Mouse (Mus musculus): Measurements from ENCODE around the gene Gipc2. TPM values are rescaled to one million over a fixed set of nuclear protein-coding genes. Genes with fewer than 3 reads are reported as not detected.

Gipc2 gene
- polyA plus RNA-seq, 1 experiment from 2014 or later = 4.1 TPM

DNA sequence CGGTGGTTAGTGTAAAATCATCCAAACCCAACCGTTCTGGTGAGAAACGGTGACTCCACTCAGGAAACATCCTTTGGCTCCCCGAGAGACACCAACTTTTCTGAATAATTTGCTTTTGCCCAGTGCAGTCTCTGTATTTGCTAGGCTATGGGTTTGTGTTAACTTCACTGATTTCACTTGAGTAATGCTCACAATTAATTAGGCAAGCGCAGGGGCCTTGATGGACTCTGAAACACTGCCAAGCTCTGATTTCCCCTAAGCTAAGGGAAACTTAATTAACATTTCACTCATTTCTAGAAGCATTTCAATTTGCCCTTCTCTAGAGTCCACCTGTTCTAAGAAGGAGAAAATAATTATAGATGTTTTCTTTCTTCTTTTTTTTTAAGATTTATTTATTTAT lies 104.9 kb downstream of the Gipc2 start:
- Histone ChIP-seq H3K4me3 (replicated peaks; ENCODE audit: low read length) (no peak overlapping the region), H3K27ac (ENCODE audit: low read length) (no peak overlapping the region), H3K9me3 (ENCODE audit: control insufficient read depth, low read length) (no peaks in the 10 kb centered on the region), H3K4me1 (replicated peaks; ENCODE audit: control insufficient read depth, insufficient read depth, low read length) (no peaks in the 10 kb centered on the region), H3K4me2 (ENCODE audit: low read length) (no peak overlapping the region), H3K36me3 (ENCODE audit: control insufficient read depth, insufficient read depth) (no peaks in the 10 kb centered on the region), H3K9ac (replicated peaks; ENCODE audit: low read depth, low read length) (no peak overlapping the region), H3K27me3 (replicated peaks; ENCODE audit: control insufficient read depth, insufficient read depth, low read length) (no peaks in the 10 kb centered on the region)
- peak; percentile 67; the same call in 1 of the 2 replicates for ATAC-seq
- WGBS = 51% methylated on average over 5 of the region's 5 CpGs

DNA sequence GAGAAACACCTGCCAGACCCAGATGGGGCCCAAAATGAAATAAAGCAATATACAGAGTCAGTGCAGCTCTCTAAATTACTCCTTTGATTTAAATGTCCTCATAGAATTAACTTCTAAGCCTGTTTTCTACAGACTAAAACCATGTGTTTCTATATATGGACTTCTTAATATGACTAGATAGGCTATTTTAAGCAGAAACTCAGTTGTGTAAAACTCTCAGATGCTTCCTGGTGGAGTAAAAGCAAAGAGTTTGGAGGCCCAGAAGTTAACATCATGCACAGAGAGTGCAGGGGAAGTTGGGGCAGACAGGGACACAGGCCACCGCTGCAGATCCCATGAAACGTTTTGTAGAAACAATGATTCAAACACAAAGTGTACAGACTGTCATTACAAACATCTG lies 107.8 kb downstream of the Gipc2 start:
- H3K4me3 ChIP-seq (replicated peaks; ENCODE audit: low read length) = no peak overlapping the region
- H3K9me3 ChIP-seq (ENCODE audit: control insufficient read depth, low read length) = no peaks in the 10 kb centered on the region
- WGBS = 79% methylated on average over 2 of the region's 2 CpGs
- no peak overlapping the region for H3K27ac ChIP-seq (ENCODE audit: low read length)
- ATAC-seq = no peak
- no peaks in the 10 kb centered on the region for H3K36me3 ChIP-seq (ENCODE audit: control insufficient read depth, insufficient read depth)
- H3K4me1 ChIP-seq (replicated peaks; ENCODE audit: control insufficient read depth, insufficient read depth, low read length) = no peaks in the 10 kb centered on the region
- H3K27me3 ChIP-seq (replicated peaks; ENCODE audit: control insufficient read depth, insufficient read depth, low read length) = no peaks in the 10 kb centered on the region
- H3K4me2 ChIP-seq (ENCODE audit: low read length) = no peak overlapping the region
- no peak overlapping the region for H3K9ac ChIP-seq (replicated peaks; ENCODE audit: low read depth, low read length)

DNA sequence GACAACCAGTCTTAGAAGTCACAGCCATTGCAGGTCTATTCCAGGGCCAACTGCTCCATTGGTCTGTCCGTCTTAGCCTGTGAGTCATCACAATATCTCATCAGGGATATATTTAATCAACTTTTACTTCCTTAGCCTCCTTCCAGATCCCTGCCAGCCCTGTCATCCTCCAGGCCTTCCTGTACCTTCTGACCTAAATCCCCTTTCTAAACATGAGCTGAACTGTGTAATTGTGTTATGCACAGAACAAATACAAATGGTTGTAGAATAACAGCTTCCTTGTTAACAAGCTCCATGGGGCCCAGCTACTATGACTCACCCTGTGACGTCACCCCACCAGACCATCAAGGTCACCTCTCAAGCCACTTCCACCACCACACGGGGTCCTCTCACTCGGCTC lies 111.8 kb downstream of the Gipc2 start:
- no peak overlapping the region for H3K27ac ChIP-seq (ENCODE audit: low read length)
- no peak for ATAC-seq
- WGBS = 39% methylated on average over 4 of the region's 4 CpGs
- H3K9me3 ChIP-seq (ENCODE audit: control insufficient read depth, low read length) = no peaks in the 10 kb centered on the region
- H3K27me3 ChIP-seq (replicated peaks; ENCODE audit: control insufficient read depth, insufficient read depth, low read length) = no peaks in the 10 kb centered on the region
- H3K4me3 ChIP-seq (replicated peaks; ENCODE audit: low read length) = no peak overlapping the region
- no peaks in the 10 kb centered on the region for H3K4me1 ChIP-seq (replicated peaks; ENCODE audit: control insufficient read depth, insufficient read depth, low read length)
- no peaks in the 10 kb centered on the region for H3K36me3 ChIP-seq (ENCODE audit: control insufficient read depth, insufficient read depth)
- H3K4me2 ChIP-seq (ENCODE audit: low read length) = no peak overlapping the region
- H3K9ac ChIP-seq (replicated peaks; ENCODE audit: low read depth, low read length) = no peak overlapping the region

DNA sequence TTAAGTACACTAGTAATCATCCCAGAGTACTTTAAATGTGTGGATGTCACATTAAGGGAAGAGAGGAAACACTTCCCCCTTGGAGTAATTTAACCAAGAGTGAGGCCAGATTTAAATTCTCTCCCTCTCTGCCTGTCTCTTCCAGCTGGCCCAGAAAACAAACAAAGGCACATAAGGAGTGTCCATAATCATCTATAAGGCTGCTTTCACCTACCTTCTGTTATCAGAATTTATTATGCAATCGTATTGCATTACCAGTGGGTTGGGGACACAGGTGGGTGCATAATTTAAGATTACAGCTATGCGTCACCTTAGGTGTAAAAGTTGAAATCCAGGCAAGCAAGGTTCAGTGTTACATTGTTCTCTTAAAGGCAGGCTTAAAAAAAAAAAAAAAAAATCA lies 114.1 kb downstream of the Gipc2 start:
- Histone ChIP-seq H3K4me3 (replicated peaks; ENCODE audit: low read length) (no peak overlapping the region), H3K4me2 (ENCODE audit: low read length) (no peak overlapping the region), H3K9ac (replicated peaks; ENCODE audit: low read depth, low read length) (no peak overlapping the region), H3K36me3 (ENCODE audit: control insufficient read depth, insufficient read depth) (no peaks in the 10 kb centered on the region), H3K27me3 (replicated peaks; ENCODE audit: control insufficient read depth, insufficient read depth, low read length) (no peaks in the 10 kb centered on the region), H3K4me1 (replicated peaks; ENCODE audit: control insufficient read depth, insufficient read depth, low read length) (no peaks in the 10 kb centered on the region), H3K27ac (ENCODE audit: low read length) (no peak overlapping the region), H3K9me3 (ENCODE audit: control insufficient read depth, low read length) (no peaks in the 10 kb centered on the region)
- no peak for ATAC-seq
- 97% methylated on average over 2 of the region's 2 CpGs for WGBS

DNA sequence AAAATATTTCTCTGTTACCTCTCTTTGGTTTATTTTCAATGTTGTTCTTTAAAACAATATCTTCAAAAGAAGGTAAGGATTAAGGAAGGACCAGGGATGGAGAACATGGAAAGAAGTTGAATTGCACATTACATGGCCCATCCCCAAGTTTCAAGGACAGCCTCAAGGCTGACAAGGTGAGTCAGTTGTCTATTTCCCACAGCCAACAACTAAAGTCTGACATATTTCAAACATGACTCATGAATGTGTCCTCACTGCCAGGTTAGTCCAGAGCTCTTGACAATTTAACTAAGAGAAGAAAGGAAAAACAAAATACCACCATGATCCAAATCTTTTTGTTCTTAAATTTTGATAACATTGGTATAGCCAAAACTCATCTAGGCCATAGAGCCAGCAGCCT lies 118.1 kb downstream of the Gipc2 start:
- H3K4me2 ChIP-seq (ENCODE audit: low read length) = no peak overlapping the region
- no peaks in the 10 kb centered on the region for H3K4me1 ChIP-seq (replicated peaks; ENCODE audit: control insufficient read depth, insufficient read depth, low read length)
- no peaks in the 10 kb centered on the region for H3K27me3 ChIP-seq (replicated peaks; ENCODE audit: control insufficient read depth, insufficient read depth, low read length)
- no peak overlapping the region for H3K4me3 ChIP-seq (replicated peaks; ENCODE audit: low read length)
- no peak overlapping the region for H3K9ac ChIP-seq (replicated peaks; ENCODE audit: low read depth, low read length)
- ATAC-seq = no peak
- no peaks in the 10 kb centered on the region for H3K9me3 ChIP-seq (ENCODE audit: control insufficient read depth, low read length)
- no peak overlapping the region for H3K27ac ChIP-seq (ENCODE audit: low read length)
- no peaks in the 10 kb centered on the region for H3K36me3 ChIP-seq (ENCODE audit: control insufficient read depth, insufficient read depth)

- Histone ChIP-seq H3K27ac (ENCODE audit: low read length) (no peak overlapping the region), H3K9me3 (ENCODE audit: control insufficient read depth, low read length) (no peaks in the 10 kb centered on the region), H3K9ac (replicated peaks; ENCODE audit: low read depth, low read length) (no peak overlapping the region), H3K4me1 (replicated peaks; ENCODE audit: control insufficient read depth, insufficient read depth, low read length) (no peaks in the 10 kb centered on the region), H3K36me3 (ENCODE audit: control insufficient read depth, insufficient read depth) (no peaks in the 10 kb centered on the region), H3K27me3 (replicated peaks; ENCODE audit: control insufficient read depth, insufficient read depth, low read length) (no peaks in the 10 kb centered on the region), H3K4me3 (replicated peaks; ENCODE audit: low read length) (no peak overlapping the region), H3K4me2 (ENCODE audit: low read length) (no peak overlapping the region)
- no peak for ATAC-seq
- WGBS = 94% methylated on average over 3 of the region's 3 CpGs
Observed at GRCm38 (mm10) chr3:152046895-152047294, 119.1 kb downstream of the Gipc2 start.

Other genes with a start within 250 kb of the Gipc2 start
- gene Dnajb4, start 44.1 kb upstream of the Gipc2 start, polyA plus RNA-seq (2015; fragmentation: Nextera tagmentation; extraction: Ambion mirVana) = 36.3 and 39.8 TPM in 2 replicates
- gene Fubp1, start 44.2 kb upstream of the Gipc2 start, polyA plus RNA-seq (2015; fragmentation: Nextera tagmentation; extraction: Ambion mirVana) = 297 and 302 TPM in 2 replicates
- gene Nexn, start 100.1 kb upstream of the Gipc2 start, polyA plus RNA-seq (2015; fragmentation: Nextera tagmentation; extraction: Ambion mirVana) = 2.2 and 5.1 TPM in 2 replicates
- 22.6 and 24.7 TPM in 2 replicates for gene Miga1, start 174.2 kb upstream of the Gipc2 start, polyA plus RNA-seq (2015; fragmentation: Nextera tagmentation; extraction: Ambion mirVana)
- 107 and 109 TPM in 2 replicates for gene Usp33, start 180.2 kb upstream of the Gipc2 start, polyA plus RNA-seq (2015; fragmentation: Nextera tagmentation; extraction: Ambion mirVana)
- gene Zzz3, start 229.2 kb upstream of the Gipc2 start, polyA plus RNA-seq (2015; fragmentation: Nextera tagmentation; extraction: Ambion mirVana) = 32.8 and 40.6 TPM in 2 replicates